Mouse (Mus musculus): Measurements from ENCODE around the gene Skiv2l. TPM values are rescaled to one million over a fixed set of nuclear protein-coding genes. Genes with fewer than 3 reads are reported as not detected.
"Not testable (repeated sequence)": the region's sequence is repeated elsewhere in the genome, so short reads cannot be mapped to it uniquely, and the experiment has no call there.

Gene Skiv2l
- polyA plus RNA-seq, 2 experiments from 2014 or later: 26.0 to 38.5 TPM

- ATAC-seq: not testable (repeated sequence)
Observed at GRCm38 (mm10) chr17:34810811-34811210, 39.2 kb downstream of the Skiv2l start.

- not testable (repeated sequence) for ATAC-seq
Observed at GRCm38 (mm10) chr17:34810411-34810810, 39.6 kb downstream of the Skiv2l start.

- ATAC-seq: no peak
Observed at GRCm38 (mm10) chr17:34808599-34809205, 41.3 kb downstream of the Skiv2l start.

- ATAC-seq: no peak
Observed at GRCm38 (mm10) chr17:34807176-34807575, 42.8 kb downstream of the Skiv2l start.

GRCm38 (mm10) chr17:34804871-34805562, 45.0 kb downstream of the Skiv2l start:
- no peak for ATAC-seq

- ATAC-seq: not testable (repeated sequence)
Observed at GRCm38 (mm10) chr17:34804301-34804700, 45.7 kb downstream of the Skiv2l start, which contains the start of gene Cyp21a1. Gene Cyp21a1, minus strand, starts transcription at chr17:34804561.

GRCm38 (mm10) chr17:34803367-34803766, 46.6 kb downstream of the Skiv2l start:
- not testable (repeated sequence) for ATAC-seq

- not testable (repeated sequence) for ATAC-seq
Observed at GRCm38 (mm10) chr17:34802756-34803155, 47.3 kb downstream of the Skiv2l start.

- ATAC-seq: not testable (repeated sequence)
Observed at GRCm38 (mm10) chr17:34800781-34801305, 49.2 kb downstream of the Skiv2l start.

- no peak for ATAC-seq
Observed at GRCm38 (mm10) chr17:34799531-34799925, 50.5 kb downstream of the Skiv2l start.

- ATAC-seq: no peak
Observed at GRCm38 (mm10) chr17:34798866-34799530, 51.0 kb downstream of the Skiv2l start.

GRCm38 (mm10) chr17:34798071-34798470, 51.9 kb downstream of the Skiv2l start:
- not testable (repeated sequence) for ATAC-seq

- ATAC-seq: not testable (repeated sequence)
Observed at GRCm38 (mm10) chr17:34797211-34797995, 52.6 kb downstream of the Skiv2l start.

- ATAC-seq: no peak
Observed at GRCm38 (mm10) chr17:34796311-34797140, 53.5 kb downstream of the Skiv2l start.

GRCm38 (mm10) chr17:34795633-34796032, 54.4 kb downstream of the Skiv2l start:
- ATAC-seq: no peak

GRCm38 (mm10) chr17:34795016-34795415, 55.0 kb downstream of the Skiv2l start:
- no peak for ATAC-seq

Other genes starting within 250 kb of the Skiv2l start
- 10 to 100 TPM; 49.0 to 56.9 TPM for gene Rnf5, start 246.5 kb downstream of the Skiv2l start, polyA plus RNA-seq (2017; shearing (Covaris generic))
- 10 to 100 TPM; 16.9 to 18.4 TPM for gene Agpat1, start 245.9 kb downstream of the Skiv2l start, polyA plus RNA-seq (2017; shearing (Covaris generic))
- gene Egfl8, start 234.2 kb downstream of the Skiv2l start, polyA plus RNA-seq (2017; shearing (Covaris generic)): 1 to 10 TPM; 1.3 to 1.9 TPM
- gene Ppt2, start 221.7 kb downstream of the Skiv2l start, polyA plus RNA-seq (2017; shearing (Covaris generic)): 10 to 100 TPM; 13.3 to 16.8 TPM
- gene Prrt1, start 220.7 kb downstream of the Skiv2l start, polyA plus RNA-seq (2017; shearing (Covaris generic)): 1 to 10 TPM in 1 of 2 experiments, under 1 TPM in 1; 0.34 to 1.4 TPM
- 1 to 10 TPM; 3.5 to 5.4 TPM for gene Fkbpl, start 205.4 kb downstream of the Skiv2l start, polyA plus RNA-seq (2017; shearing (Covaris generic))
- 10 to 100 TPM; 15.6 to 26.7 TPM for gene Atf6b, start 203.1 kb downstream of the Skiv2l start, polyA plus RNA-seq (2017; shearing (Covaris generic))
- gene Tnxb, start 179.7 kb downstream of the Skiv2l start, polyA plus RNA-seq (2017; shearing (Covaris generic)): not detected
- not detected for gene C4b, start 106.3 kb downstream of the Skiv2l start, polyA plus RNA-seq (2017; shearing (Covaris generic))
- gene Cyp21a1, start 45.6 kb downstream of the Skiv2l start, polyA plus RNA-seq (2017; shearing (Covaris generic)): not detected
- 10 to 100 TPM; 37.3 to 51.6 TPM for gene Stk19, start 13.3 kb downstream of the Skiv2l start, polyA plus RNA-seq (2017; shearing (Covaris generic))
- gene Dxo, start 13.2 kb downstream of the Skiv2l start, polyA plus RNA-seq (2017; shearing (Covaris generic)): 10 to 100 TPM; 19.8 to 28.0 TPM
- gene Nelfe, start 181 bp upstream of the Skiv2l start, polyA plus RNA-seq (2017; shearing (Covaris generic)): 10 to 100 TPM; 45.4 to 53.4 TPM
- under 1 TPM; 0.79 to 0.83 TPM for gene Cfb, start 12.3 kb upstream of the Skiv2l start, polyA plus RNA-seq (2017; shearing (Covaris generic))
- not detected for gene Zbtb12, start 29.3 kb upstream of the Skiv2l start, polyA plus RNA-seq (2017; shearing (Covaris generic))
- not detected for gene Gm20547, start 31.8 kb upstream of the Skiv2l start, polyA plus RNA-seq (2017; shearing (Covaris generic))
- gene C2, start 48.1 kb upstream of the Skiv2l start, polyA plus RNA-seq (2017; shearing (Covaris generic)): under 1 TPM in 1 of 2 experiments, not detected in 1; 0.73 TPM
- gene Ehmt2, start 48.3 kb upstream of the Skiv2l start, polyA plus RNA-seq (2017; shearing (Covaris generic)): 10 to 100 TPM; 32.8 to 37.0 TPM
- not detected for gene Slc44a4, start 64.3 kb upstream of the Skiv2l start, polyA plus RNA-seq (2017; shearing (Covaris generic))
- gene Neu1, start 81.0 kb upstream of the Skiv2l start, polyA plus RNA-seq (2017; shearing (Covaris generic)): 10 to 100 TPM; 18.6 to 19.9 TPM
- gene Hspa1b, start 109.0 kb upstream of the Skiv2l start, polyA plus RNA-seq (2017; shearing (Covaris generic)): 1 to 10 TPM in 1 of 2 experiments, not detected in 1; 7.0 TPM
- not detected for gene Gm20481, start 119.7 kb upstream of the Skiv2l start, polyA plus RNA-seq (2017; shearing (Covaris generic))
- 1 to 10 TPM in 1 of 2 experiments, under 1 TPM in 1; 0.17 to 5.1 TPM for gene Hspa1a, start 121.9 kb upstream of the Skiv2l start, polyA plus RNA-seq (2017; shearing (Covaris generic))
- under 1 TPM in 1 of 2 experiments, not detected in 1; 0.46 TPM for gene Hspa1l, start 122.5 kb upstream of the Skiv2l start, polyA plus RNA-seq (2017; shearing (Covaris generic))
- gene Lsm2, start 131.7 kb upstream of the Skiv2l start, polyA plus RNA-seq (2017; shearing (Covaris generic)): 10 to 100 TPM; 45.5 to 61.3 TPM
- 10 to 100 TPM; 28.5 to 29.1 TPM for gene Vars, start 150.8 kb upstream of the Skiv2l start, polyA plus RNA-seq (2017; shearing (Covaris generic))
- gene Vwa7, start 166.4 kb upstream of the Skiv2l start, polyA plus RNA-seq (2017; shearing (Covaris generic)): under 1 TPM; 0.11 to 0.12 TPM
- gene Sapcd1, start 177.8 kb upstream of the Skiv2l start, polyA plus RNA-seq (2017; shearing (Covaris generic)): 1 to 10 TPM; 1.8 to 2.1 TPM
- 1 to 10 TPM; 1.3 to 1.6 TPM for gene Msh5, start 196.5 kb upstream of the Skiv2l start, polyA plus RNA-seq (2017; shearing (Covaris generic))
- gene Clic1, start 199.8 kb upstream of the Skiv2l start, polyA plus RNA-seq (2017; shearing (Covaris generic)): 100 to 1,000 TPM; 464 to 670 TPM
- 1 to 10 TPM in 1 of 2 experiments, under 1 TPM in 1; 0.36 to 1.8 TPM for gene Ddah2, start 208.8 kb upstream of the Skiv2l start, polyA plus RNA-seq (2017; shearing (Covaris generic))
- gene Ly6g6c, start 215.2 kb upstream of the Skiv2l start, polyA plus RNA-seq (2017; shearing (Covaris generic)): not detected
- not detected for gene Mpig6b, start 216.0 kb upstream of the Skiv2l start, polyA plus RNA-seq (2017; shearing (Covaris generic))
- not detected for gene Ly6g6e, start 226.7 kb upstream of the Skiv2l start, polyA plus RNA-seq (2017; shearing (Covaris generic))
- gene Ly6g6d, start 227.9 kb upstream of the Skiv2l start, polyA plus RNA-seq (2017; shearing (Covaris generic)): not detected
- gene Ly6g6f, start 235.4 kb upstream of the Skiv2l start, polyA plus RNA-seq (2017; shearing (Covaris generic)): under 1 TPM in 1 of 2 experiments, not detected in 1; 0.29 TPM
- gene Abhd16a, start 239.1 kb upstream of the Skiv2l start, polyA plus RNA-seq (2017; shearing (Covaris generic)): 10 to 100 TPM; 18.7 to 20.6 TPM

Measured in activated CD4-positive, CD25-positive, alpha-beta regulatory T cell, adult 4 months (primary cell).